Mouse (Mus musculus): ENCODE measurements at regions not wholly inside any gene's neighbourhood (a gene's known extent, or its start where the extent isn't known, plus 50 kb on each side); places are given as distances from the start of the nearest gene placed in this dataset.
A peak's percentile ranks its signal among the peaks of the same experiment; 100 is the strongest.

DNA sequence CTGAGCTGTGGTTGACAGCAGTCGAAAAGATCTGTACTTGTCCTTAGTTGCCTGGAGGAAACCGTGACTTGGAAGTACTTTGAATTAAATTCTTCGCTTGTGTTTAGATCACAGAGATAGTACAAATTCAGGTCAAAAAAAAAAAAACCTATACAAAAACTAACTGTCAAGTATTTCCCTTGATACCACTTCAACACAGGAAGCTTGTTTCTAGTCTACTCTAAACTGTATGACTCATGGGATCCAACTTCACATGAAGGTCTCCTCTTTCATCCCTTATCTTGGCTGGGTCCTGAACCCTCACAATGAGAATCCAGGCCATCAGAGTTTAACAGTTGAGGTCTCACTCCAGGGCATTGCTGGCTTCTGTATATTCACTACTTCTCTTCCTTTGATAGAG lies 54.8 kb downstream of the Tmem30b start:
- intact Hi-C loops (cut with DNase I), result no loop called here

GRCm38 (mm10) chr12:73482858-73483257 lies 63.3 kb downstream of the Tmem30b start:
- DNase-seq, result no peak
- intact Hi-C loops (cut with DNase I), result no loop called here

More for the DNA sequence above, 54.8 kb downstream of the Tmem30b start:
- no peak for DNase-seq

DNA sequence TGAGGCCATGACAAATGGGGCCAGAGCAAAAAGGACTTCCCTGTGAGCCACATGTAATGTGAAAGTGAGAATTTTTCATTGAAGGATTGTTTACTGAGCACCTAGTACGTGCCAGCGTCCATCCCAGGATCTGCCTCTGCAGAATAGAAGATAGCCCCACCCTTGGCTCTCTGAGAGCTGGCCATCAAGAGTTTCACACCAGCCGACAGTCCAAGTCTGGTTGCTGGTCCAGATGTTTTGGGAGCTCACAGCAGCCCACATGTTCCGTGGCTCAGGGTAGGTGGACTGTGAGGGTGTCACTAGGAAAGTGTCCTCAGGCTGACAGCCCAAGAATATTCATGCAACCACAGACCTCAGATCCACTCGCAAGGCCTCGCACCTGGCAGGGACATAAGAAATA lies 63.9 kb downstream of the Tmem30b start:
- DNase-seq, result no peak
- intact Hi-C loops (cut with DNase I), result no loop called here

GRCm38 (mm10) chr12:73481705-73482104 lies 64.5 kb downstream of the Tmem30b start:
- intact Hi-C loops (cut with DNase I), result no loop called here
- DNase-seq, result no peak

GRCm38 (mm10) chr12:73481165-73481564 lies 65.0 kb downstream of the Tmem30b start:
- intact Hi-C loops (cut with DNase I), result no loop called here
- DNase-seq, result no peak

- intact Hi-C loops (cut with DNase I), result no loop called here
- DNase-seq, result no peak
Observed at GRCm38 (mm10) chr12:73480610-73480971, 65.6 kb downstream of the Tmem30b start.

DNA sequence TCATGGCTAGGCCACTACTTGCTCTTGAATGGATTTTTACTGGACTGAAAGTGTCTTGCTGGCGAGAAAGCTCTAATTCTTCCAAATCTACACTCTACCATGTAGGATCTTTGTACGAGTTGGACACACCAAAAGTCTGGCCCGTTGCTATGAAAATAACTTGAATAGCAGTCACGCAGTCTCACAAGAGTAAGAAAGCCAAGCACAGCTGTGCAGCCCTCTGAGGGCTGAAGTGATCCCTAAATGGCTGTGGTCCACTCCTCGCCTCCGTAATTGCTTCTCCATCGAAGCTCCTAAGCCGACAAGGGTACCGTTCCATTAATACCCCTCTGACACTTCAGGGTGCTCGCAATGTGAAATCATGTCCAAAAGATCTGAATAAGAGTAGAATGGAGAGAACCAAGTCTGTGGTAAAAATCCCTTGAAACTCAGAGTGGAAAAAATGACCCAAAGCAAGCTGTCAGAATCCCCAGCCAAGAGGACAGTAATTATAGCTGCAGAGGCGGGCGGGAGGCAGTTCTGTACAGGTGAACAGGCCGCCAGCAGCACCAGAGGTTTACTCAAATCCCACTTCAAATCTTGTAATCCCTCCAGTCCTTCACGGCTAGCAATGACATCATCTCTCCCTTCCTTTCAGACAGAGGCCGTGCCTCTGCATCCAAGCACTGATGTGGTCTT lies 66.1 kb downstream of the Tmem30b start:
- intact Hi-C loops (cut with DNase I), result no loop called here
- DNase-seq, result peak in 1 of 2 experiments; percentile 13

GRCm38 (mm10) chr12:73478641-73479040 lies 67.6 kb downstream of the Tmem30b start:
- DNase-seq, result no peak
- intact Hi-C loops (cut with DNase I), result no loop called here

GRCm38 (mm10) chr12:73476421-73476858 lies 69.8 kb downstream of the Tmem30b start:
- intact Hi-C loops (cut with DNase I), result no loop called here
- DNase-seq, result no peak

DNA sequence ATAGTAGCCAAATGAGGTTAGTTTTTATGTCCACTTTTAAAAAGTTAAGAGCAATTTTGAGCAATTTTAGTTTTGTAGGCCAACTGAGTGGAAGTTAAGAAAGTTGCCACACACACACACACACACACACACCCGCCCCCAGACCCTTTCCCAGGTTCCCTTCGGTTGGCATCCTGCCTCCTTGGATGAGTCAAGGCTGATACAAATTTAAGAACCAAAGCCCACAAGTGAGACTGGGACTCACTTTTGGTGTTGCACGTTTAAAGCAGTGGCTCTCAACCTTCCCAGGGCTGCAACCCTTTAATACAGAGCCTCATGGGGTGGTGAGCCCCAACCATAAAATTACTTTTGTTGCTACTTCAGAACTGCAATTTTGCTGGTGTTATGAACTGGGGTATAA lies 70.4 kb downstream of the Tmem30b start:
- intact Hi-C loops (cut with DNase I), result no loop called here
- DNase-seq, result no peak

GRCm38 (mm10) chr12:73475020-73475419 lies 71.2 kb downstream of the Tmem30b start:
- DNase-seq, result no peak
- intact Hi-C loops (cut with DNase I), result no loop called here

- DNase-seq, result no peak
- intact Hi-C loops (cut with DNase I), result no loop called here
Observed at GRCm38 (mm10) chr12:73473111-73473510, 73.1 kb downstream of the Tmem30b start.

GRCm38 (mm10) chr12:73471966-73472365 lies 74.2 kb downstream of the Tmem30b start:
- DNase-seq, result no peak
- intact Hi-C loops (cut with DNase I), result no loop called here

- intact Hi-C loops (cut with DNase I), result no loop called here
- no peak for DNase-seq
Observed at GRCm38 (mm10) chr12:73466484-73466883, 79.7 kb downstream of the Tmem30b start.

GRCm38 (mm10) chr12:73465975-73466374 lies 80.2 kb downstream of the Tmem30b start:
- intact Hi-C loops (cut with DNase I), result no loop called here
- DNase-seq, result no peak

DNA sequence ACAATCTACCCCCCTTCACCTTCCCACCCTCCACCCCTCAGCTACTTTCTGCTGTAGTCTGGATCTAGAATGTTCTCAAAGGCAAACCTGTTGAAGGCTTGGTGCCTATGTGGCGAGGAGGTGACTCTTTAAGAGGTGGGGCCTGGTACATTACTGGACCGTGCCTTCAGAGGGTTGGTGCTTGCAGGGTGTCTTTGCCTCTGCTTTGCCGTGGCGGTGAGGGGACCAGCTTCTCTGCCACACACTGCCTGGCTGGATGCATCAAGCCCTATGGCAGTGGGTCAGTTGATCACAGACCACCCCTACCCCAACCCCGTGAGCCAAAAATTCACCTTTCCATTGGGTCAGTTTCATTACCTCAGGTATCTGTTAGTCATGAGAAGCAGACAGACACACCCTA lies 81.9 kb downstream of the Tmem30b start:
- no peak for DNase-seq
- intact Hi-C loops (cut with DNase I), result no loop called here

DNA sequence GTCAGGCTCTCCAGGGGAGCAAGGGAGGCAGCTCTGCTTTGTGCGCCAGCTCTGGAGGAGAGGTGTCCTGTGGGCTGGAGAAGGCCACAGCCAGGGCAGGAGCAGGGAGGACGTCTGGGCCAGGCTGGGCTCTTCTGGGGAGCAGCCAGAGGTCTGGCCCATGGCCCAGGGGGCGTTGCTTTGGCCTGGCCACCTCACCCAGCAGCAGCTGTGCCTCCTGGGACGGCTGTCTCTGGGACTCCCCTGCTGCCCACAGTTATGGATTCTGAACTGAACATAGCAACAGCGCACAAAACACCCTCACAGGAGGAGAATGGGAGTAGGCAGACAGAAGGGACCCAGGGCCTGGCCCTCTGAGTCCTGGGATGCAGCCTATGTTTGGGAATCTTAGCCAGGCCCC lies 84.1 kb downstream of the Tmem30b start:
- intact Hi-C loops (cut with DNase I), result no loop called here
- peak; percentile 81 to 85 for DNase-seq

DNA sequence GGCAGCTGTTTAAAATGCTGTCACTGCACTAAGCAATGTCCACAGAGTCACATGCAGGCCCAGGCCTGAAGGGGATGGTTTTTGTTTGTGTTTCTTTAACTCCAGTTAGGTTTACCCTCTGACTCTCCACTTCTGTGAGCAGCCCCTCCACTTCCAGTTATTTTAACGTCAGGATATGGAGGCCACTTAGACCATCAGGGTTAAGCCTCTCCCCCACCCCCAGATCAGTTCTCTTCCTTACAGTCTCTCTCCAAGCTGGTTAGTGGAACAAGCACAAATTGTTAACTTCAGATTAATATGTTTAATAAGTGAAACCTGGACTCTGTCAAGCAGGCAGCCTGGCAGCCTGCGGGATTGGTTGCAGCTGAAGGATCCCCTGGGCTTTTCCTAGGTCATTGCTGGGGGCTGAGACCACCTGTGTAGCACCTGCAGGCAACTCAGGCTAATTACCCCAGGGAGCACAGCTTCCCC lies 85.9 kb downstream of the Tmem30b start:
- DNase-seq, result no peak
- intact Hi-C loops (cut with DNase I), result no loop called here

GRCm38 (mm10) chr12:73451257-73451656 lies 94.9 kb downstream of the Tmem30b start:
- no peak for DNase-seq
- intact Hi-C loops (cut with DNase I), result loop anchor here (2.0 to 5.0 kb wide), 2 partner anchors 164 to 430 kb away; partner anchors contain the start of genes Slc38a6 and Trmt5

DNA sequence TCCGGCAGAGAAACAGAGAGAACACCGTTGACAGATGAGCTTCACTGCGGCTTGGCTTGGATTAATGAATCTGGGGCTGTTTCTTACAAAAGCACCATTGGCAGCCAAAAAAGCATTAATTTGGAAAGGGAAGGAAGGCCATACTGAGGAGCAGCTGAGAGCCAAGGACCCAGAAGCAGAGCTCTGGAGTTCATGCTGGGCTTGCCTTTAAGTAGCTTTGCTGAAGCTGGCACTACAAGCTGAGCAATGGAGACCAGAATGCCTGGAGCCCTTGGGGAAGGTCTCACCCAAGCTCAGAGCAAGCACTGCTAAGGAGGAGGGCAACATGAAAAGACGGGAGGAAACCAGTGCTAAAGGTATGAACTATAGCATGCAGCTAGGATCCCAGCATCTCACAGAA lies 95.7 kb downstream of the Tmem30b start:
- intact Hi-C loops (cut with DNase I), result loop anchor here (2.0 to 5.0 kb wide), 2 partner anchors 163 to 430 kb away; partner anchors contain the start of genes Slc38a6 and Trmt5
- DNase-seq, result peak in 1 of 2 experiments; percentile 19

DNA sequence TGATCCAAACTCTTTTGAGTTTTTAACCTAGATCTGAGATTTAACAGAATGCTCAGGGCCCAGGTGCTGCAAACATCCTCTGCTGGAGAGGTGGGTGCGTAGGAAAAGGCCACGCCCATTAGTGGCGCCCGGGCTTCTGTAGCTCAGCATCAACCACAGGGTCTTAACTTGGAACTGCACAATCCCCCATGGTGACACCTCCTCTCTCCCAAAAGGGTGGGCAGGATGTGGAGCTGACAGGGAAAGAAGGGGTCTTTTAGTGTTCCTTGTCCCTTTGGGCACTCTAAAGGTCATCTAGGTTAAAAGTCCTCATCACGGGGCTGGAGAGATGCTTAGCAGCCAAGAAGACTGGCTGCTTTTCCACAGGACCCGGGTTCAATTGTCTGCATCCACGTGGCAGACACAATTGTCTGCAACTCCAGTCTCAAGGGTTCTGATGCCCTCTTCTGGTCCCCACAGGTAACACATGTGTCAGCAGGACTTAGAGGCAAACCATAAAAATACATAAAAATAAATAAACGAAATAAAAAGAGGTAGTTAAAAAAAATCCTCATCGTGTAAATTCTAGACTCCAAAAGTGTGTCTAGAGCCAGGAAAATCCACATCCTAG lies 96.2 kb downstream of the Tmem30b start:
- peak; percentile 37 to 45 for DNase-seq
- intact Hi-C loops (cut with DNase I), result loop anchor here (2.0 to 5.0 kb wide), 2 partner anchors 163 to 429 kb away; partner anchors contain the start of genes Slc38a6 and Trmt5

DNA sequence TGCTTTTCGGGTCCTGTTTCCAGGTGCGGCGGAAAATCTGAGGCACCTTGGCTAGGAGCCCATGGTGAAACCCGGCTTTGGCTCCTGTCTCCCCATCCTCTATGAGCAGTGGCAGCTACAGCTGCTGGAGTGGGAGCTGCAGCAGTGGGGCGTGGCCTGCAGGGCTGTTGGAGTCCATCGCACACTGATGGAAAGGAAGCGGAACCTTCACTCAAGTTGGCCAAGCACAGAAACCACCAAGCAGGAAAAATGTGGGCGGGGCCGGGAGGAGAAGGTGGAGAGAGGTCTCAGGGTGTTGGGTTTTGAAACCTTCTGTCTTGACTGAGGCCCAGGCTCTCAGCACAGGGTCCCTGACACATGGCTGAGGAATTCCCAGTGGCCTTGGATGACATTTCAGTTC lies 97.1 kb downstream of the Tmem30b start:
- intact Hi-C loops (cut with DNase I), result no loop called here

More for the DNA sequence above, 97.1 kb downstream of the Tmem30b start:
- DNase-seq, result peak; percentile 36 to 37
